Mouse (Mus musculus): Measurements from ENCODE around the gene Arntl. TPM values are rescaled to one million over a fixed set of nuclear protein-coding genes. Genes with fewer than 3 reads are reported as not detected.
"Not testable (repeated sequence)": the region's sequence is repeated elsewhere in the genome, so short reads cannot be mapped to it uniquely, and the experiment has no call there.

Arntl gene
- polyA plus RNA-seq, 1 experiment from 2014 or later, result 44.4 TPM

GRCm38 (mm10) chr7:113249134-113249825, 42.0 kb downstream of the Arntl start:
- DNase-seq (ENCODE audit: low spot score), result no peak

GRCm38 (mm10) chr7:113250433-113250991, 43.2 kb downstream of the Arntl start:
- peak; percentile 78 for DNase-seq (ENCODE audit: low spot score)

DNA sequence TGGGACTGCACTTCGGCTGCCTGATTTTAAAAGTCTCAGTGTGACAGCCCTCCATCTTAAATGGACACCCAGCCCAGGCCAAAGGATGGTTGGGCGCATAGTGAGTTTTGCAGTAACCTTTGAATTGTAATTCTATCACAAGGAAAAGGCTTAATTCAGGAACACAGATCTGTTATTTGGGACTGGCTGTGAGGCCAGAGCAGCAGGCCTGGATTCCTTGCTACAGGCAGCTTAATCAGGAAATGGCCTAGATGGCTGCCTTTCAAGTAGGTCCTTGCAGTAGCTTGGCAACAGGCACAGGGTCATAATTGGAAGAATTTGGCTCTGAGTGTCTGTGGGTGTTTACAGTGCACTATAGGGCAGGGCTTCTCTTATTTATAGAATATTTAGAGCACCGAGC, 43.7 kb downstream of the Arntl start:
- DNase-seq (ENCODE audit: low spot score), result no peak

DNA sequence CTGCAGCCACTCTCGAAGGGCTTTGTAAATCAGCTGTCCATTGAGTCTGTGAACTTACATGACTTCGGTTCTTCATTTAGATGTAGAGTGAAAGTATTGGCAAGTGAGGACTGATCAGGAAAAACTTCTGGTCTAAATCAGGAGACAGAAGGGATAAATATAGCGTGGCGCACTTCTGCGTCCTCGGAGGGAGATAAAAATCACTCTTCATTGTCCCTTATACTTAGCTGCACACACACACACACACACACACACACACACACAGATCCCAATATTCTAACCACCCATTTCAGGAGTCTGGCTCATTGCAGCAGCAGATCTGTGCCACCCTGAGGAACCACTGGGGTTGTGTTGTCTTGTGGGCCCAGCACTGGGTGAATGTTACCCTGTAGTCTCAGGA, 44.3 kb downstream of the Arntl start:
- no peak for DNase-seq (ENCODE audit: low spot score)

DNA sequence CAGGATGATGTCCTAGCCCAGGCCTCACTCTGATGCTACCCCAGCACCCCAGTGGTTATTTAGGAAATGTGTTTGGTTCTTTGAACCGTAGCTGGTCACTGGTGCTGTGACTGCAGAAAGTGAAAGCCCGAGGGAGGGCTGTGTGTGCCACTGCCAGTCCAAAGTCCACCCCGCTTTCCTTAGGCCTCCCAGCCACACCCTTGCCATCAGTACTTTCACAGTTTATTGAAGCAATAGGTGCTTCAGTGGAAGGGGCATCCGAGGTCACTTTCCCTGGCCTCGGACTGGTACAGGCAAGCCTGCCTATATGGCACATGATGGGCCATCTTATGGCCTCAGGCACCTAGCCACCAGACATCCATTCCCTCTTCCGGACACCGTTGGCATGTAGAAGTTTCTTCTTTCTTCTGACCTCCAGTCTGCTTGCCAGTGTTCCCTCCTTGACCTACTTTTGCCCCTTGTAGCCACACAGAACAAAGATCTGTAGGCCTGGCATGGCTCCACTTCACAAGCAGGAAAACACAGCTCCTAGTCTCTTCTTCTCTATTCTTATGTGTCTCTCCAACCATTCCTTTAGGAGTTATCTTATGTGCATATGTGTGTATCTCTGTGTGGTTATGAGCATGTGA, 46.6 kb downstream of the Arntl start:
- no peak for DNase-seq (ENCODE audit: low spot score)

GRCm38 (mm10) chr7:113256046-113256445, 48.8 kb downstream of the Arntl start:
- DNase-seq (ENCODE audit: low spot score), result peak; percentile 61

DNA sequence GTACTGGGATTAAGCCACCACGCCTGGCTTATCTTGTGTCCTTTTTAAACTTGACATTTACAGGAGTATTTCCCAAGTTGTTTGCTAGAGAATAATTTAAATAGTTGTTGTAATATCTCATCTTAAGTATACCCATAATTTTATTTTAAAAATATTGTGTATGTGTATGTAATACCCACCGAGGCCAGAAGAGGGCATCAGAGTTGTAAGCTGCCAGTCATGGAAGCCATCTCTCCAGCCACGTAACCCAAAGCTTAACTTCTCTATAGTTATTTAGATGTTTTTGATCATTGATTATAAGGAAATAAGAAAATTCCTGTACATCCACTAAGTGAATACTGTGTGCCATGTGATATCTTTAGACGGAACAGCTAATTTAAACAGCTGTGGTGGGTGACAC, 51.2 kb downstream of the Arntl start:
- DNase-seq (ENCODE audit: low spot score), result peak; percentile 50

DNA sequence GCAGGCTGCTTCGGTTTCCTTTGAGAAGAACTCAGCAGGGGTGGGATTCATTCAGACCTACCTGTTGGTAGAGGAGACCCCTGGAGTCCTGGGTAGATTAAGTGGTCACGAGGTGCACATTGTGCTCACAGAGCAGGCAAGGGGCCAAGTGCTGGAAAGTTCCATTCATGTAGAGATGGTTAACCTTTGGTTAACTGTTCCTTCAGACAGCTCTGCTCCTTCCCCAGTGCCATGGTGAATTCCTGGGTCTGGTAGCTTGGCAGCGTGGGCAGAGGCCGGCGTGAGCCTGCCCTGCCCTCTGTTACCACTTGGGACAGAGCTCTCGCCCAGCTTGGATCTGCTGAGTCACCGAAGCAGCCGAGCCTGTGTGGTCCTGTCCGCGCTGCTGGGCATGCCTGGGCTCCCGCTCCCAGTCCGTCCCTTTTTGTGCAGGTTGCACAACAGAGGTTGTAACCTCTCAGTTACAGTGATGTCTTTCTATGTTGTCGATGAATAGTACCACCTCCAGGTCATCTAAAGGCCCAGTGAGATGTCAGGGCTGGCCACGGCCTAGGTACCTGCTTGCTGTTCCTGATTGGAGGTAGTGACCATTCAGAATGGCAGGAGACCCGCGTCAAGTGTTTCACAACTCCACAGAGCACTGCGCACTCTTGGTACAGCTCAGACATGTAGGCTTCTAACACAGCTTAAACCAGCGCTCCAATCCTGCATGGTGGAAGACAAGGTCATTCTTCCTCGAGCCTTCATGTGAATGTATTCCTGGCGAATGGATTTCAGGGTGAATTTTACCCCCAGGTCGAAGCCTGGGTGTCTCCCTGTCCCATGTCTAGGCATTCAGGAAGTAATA, 53.3 kb downstream of the Arntl start:
- no peak for DNase-seq (ENCODE audit: low spot score)

DNA sequence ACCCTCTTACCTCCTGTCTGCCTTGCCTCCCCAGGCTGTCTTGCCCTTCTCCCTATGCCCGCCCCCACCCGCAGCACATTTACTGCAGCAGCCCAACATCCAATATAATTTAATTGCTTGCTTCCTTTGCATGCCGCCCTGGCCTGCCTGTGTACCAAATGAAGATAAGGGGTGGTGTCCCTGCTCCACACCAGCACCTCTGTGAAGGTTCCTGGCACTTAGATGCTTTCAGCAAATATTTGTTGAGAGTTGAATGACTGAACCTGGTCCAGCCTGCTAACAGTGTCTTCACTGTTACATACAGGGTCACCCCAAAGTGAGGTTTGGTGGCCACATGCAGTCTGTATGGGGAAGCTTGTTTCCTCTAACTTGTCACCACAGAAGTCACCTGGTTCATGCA, 54.4 kb downstream of the Arntl start:
- peak; percentile 42 for DNase-seq (ENCODE audit: low spot score)

- DNase-seq (ENCODE audit: low spot score), result not testable (repeated sequence)
Observed at GRCm38 (mm10) chr7:113262510-113263467, 55.5 kb downstream of the Arntl start.

DNA sequence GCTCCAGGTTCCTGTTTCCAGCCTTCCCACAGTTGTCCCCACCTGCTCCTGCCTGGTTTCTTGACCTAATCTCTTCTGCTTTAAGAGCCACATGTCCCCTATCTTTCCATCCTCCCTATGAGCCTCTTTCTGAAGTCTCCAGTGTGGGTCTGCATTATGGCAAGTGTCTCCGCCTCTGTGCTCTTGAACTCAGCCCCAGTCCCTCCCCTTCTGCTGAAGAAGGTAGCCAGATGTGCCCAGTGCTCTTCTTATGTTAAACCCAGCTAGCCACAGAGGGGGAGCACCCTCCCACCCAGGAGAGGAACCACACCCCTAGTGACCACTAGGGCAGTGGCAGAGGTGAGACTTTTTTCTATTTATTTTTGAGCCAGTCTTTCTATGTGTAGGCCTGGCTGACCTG, 56.7 kb downstream of the Arntl start:
- no peak for DNase-seq (ENCODE audit: low spot score)

- peak; percentile 61 for DNase-seq (ENCODE audit: low spot score)
Observed at GRCm38 (mm10) chr7:113268287-113268686, 61.0 kb downstream of the Arntl start.

DNA sequence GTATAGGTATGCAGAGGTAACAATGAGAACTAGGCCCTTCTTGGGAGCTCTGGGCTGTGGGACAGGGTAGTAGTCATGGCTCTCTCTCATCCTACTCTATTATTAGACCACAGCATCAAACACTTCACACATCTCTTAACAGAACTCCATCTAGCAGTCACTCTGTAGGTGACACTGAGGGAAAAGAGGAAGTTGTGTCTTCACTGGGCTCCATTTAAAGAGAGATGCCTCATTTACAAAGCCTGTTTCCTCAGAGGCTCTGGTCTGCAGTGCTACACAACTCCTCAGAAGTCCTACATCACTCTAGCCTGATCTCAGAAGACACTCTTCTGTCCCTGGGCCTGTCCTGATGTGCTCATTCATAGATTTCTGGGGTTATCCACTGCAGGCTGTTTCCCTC, 61.8 kb downstream of the Arntl start:
- DNase-seq (ENCODE audit: low spot score), result peak; percentile 24

DNA sequence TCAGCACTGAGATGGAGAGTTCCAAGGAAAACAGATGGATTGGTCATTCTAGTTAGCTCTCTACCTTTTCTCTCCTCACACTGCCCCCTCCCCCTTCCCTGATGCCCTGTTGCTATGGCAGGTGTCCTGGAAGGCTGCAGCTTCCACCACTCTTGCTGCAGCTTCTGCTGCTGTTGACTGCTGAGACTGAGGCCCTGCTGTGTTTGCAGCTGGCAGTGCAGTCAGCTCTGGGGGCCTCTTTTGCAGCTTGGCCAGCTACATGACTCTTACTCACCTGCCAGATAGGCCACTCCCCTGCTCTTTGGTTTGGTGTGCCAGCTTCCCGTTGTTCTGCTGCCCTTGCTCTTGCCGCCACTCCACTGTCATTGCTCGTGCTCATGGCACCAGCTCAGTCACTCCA, 62.7 kb downstream of the Arntl start:
- DNase-seq (ENCODE audit: low spot score), result peak; percentile 64

- DNase-seq (ENCODE audit: low spot score), result no peak
Observed at GRCm38 (mm10) chr7:113270551-113270950, 63.3 kb downstream of the Arntl start.

DNA sequence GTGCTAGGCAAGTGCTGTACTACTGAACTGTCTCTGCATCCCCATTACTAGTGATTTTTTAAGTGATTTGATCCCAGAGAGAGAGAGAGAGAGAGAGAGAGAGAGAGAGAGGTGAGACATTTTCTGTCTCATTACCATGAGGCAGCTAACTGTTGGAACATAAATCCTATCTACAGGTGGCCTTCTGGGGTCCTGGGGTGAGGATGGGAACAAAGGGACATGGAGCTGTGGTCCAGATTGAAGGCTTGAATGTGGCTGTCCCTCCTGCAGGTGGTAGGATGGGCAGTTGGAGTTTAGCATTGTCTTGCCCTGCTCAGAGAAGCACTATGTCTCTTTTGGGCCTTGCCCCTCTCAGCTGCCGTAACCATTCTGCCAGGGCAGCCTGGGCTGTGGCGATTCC, 63.7 kb downstream of the Arntl start:
- no peak for DNase-seq (ENCODE audit: low spot score)

- no peak for DNase-seq (ENCODE audit: low spot score)
Observed at GRCm38 (mm10) chr7:113272338-113272997, 65.2 kb downstream of the Arntl start.

DNA sequence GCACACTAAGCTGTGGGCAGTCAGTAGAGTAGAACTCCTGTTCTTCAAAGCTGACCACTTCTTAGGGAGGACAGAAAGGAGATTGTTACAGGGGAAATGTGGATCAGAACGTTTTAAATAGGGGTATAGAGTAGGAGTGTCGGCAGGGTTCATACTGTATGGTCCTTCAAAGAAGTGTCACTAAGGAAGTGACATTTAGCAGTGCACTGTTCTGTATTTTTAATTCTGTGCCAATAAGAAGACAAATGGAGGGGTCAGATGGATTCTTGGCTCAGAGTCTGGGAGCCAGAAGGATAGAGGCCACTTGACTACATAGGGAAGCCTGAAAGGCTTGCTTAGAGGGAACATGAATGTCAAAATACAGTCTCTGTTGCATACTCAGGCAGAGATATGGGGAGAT, 70.0 kb downstream of the Arntl start:
- DNase-seq (ENCODE audit: low spot score), result no peak

DNA sequence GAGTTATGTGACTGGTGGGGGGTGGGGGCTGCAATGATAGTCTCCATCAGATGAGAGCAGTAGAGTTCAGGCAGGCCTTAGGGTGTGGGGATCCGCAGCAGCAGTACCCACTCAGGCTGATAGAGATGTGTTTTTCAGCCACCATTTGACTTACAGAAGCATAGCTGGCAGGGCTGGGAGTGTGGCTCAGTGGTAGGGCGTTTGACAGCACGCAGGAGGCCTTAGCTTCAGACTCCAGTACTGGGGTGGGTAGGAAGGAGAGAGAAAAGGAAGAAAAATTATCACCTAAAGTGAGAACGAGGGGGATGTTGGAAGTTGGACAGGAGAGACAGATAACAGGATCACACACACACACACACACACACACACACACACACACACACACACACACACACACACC, 71.2 kb downstream of the Arntl start:
- no peak for DNase-seq (ENCODE audit: low spot score)

GRCm38 (mm10) chr7:113279246-113279645, 72.0 kb downstream of the Arntl start:
- DNase-seq (ENCODE audit: low spot score), result no peak

Data from thymus, postnatal 0 days (tissue).